Mouse (Mus musculus) leukemia stem cell, adult 10-12 weeks (primary cell): ENCODE results near the gene Otop3. TPM values are rescaled to one million over a fixed set of nuclear protein-coding genes. Genes with fewer than 3 reads are reported as not detected.

Source experiments
- polyA plus RNA-seq: library from polyadenylated mRNA; stranded (reverse); fragments of >175 nt; gene quantifications from 2 replicates; pipeline ENCODE4 v1.2.3, GENCODE M21; 2012; ENCODE audit warnings: low replicate concordance

The Otop3 gene
- polyA plus RNA-seq: not detected in 2 replicates

DNA sequence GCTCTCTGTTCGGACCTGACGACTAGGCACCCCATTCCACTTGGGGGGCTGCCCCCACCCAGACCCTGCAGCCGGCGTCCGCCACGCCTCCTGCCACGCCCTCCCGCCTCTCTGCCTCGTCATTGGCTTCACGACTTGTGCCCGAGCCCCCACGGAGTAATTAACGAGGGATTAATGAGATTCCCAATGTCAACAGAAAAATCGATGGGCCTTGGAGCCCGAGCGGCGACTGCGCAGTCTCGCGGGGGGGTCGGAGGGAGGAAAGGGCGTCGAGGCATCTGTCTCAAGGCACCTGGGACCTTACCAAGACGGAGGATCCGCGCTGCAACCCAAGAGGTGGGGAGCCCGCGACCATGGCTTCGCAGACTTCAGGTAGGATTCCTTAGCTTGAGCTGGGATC is at the start of gene Otop3:
Gene Otop3 (plus strand): TSS at position 201 of the 400 bp plus-strand sequence.

DNA sequence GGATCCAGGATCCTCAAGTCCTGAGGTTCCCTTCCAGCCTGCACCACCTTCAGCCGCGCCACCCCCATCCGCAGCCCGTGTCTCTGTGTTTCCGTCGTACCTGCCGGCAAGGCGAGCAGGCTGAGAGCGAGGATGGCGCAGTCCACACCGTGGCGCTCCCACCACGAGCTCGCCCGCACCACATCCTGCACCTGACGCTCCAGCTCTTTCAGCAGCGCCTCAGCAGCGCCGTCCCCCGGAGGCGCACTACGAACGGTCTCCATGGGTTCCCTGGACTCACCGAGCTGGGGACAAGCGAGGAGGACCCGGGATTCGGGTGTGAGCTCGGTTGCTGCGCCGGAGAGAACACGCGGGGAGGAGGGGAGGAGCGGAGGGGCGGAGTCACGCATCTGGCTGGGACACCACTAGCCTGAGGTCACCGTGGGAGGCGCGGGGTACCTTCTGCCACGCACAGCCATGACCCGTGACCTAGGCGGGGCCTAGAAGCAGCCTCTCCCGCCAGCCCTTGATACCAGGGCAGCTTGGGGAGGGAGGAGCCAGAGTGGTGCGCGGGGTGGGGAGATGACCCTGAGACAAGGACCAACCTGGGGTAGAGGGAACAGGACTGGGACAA is 37.2 kb upstream of the Otop3 start, which contains the start of gene Fads6:
Gene Fads6 (minus strand): TSS at position 450 of the 613 bp plus-strand sequence.

DNA sequence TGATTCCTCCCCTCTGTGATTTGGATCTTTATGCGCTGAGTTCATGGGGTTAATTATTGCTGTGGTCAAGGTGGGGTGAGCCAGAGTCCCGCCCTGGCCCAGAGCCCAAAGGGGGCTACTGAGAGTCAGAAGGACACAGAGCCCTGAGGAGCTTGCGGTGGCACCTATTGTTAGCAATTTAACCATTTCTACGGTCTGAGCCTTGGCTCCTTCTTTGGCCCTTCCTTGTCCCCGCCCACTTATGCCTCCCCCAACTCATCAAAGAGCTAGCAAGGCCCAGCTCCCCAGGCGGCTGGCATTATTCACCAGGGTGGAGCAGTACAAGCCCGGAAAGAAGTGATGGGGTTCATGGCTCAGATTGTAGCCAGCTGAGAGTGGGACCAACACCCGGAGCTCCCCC is 27.7 kb upstream of the Otop3 start, which contains the start of gene Otop2:
Gene Otop2 (plus strand): TSS at position 301 of the 400 bp plus-strand sequence.

DNA sequence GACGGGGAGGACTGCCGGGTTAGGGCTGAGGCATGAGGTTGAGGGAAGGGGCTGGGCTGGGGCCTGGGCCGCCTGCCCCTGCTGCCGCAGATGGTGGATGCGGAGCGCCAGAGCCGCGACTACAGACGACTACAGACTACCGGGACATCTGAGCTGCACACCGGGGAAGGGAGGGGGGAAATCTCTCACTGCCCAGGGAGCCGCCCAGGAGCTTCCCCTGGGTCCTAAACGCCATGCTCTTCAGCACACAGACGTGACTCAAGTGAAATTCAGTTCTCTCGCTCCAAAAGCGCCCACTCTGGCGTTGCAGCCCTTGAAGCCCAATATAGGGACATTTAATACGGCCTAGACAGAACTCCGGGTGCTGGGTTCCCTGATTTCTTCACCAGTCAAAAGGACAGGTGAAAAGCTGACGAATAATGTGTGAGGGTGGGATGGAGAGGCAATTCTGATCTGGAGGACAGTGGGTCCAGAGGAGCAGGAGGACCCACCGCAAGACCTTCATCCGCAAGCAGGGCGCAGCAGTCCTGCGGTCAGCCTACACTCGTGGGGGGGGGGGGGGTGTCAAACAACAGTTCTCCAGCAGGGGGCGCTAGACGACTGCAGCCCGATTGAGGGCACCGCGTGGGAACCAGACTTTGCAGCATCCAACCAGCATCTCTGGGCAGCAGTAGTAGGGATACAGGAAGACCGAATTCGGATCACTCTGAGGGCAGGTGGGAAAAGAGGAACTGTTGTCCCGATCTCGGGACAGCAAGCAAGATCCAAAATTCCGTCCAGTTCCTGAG is 12.4 kb upstream of the Otop3 start, which contains the start of gene Ush1g:
Gene Ush1g (minus strand): TSS at position 136 of the 788 bp plus-strand sequence.

DNA sequence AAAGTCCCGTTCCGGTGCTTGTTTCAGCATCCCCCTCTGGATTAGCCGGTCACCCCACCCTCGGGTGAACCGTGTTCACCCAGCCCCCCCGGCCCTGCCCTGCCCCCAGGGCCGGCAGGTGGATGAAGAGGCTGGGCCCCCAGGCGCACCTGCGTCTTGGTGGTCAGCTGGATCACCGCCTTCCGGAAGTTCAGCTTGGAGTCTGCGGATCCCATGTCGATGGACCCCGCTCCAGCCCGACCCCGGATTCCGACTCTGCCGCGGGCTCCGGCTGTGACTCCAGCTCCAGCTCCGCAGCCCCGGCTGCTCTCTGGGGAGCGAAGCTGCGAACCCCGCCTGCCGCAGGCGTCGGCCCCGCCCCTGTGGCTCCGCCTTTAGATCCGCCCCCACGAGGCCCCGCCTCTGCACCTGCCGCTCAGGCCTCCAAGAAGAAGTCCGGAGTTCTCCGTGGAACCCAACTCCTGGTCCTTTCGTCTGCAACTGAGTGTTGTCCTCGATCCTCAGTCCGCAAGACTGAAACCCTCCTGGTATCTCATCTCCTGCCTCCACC is 32.9 kb downstream of the Otop3 start, which contains the start of gene Hid1:
Gene Hid1 (minus strand): TSS at position 362 of the 550 bp plus-strand sequence.

DNA sequence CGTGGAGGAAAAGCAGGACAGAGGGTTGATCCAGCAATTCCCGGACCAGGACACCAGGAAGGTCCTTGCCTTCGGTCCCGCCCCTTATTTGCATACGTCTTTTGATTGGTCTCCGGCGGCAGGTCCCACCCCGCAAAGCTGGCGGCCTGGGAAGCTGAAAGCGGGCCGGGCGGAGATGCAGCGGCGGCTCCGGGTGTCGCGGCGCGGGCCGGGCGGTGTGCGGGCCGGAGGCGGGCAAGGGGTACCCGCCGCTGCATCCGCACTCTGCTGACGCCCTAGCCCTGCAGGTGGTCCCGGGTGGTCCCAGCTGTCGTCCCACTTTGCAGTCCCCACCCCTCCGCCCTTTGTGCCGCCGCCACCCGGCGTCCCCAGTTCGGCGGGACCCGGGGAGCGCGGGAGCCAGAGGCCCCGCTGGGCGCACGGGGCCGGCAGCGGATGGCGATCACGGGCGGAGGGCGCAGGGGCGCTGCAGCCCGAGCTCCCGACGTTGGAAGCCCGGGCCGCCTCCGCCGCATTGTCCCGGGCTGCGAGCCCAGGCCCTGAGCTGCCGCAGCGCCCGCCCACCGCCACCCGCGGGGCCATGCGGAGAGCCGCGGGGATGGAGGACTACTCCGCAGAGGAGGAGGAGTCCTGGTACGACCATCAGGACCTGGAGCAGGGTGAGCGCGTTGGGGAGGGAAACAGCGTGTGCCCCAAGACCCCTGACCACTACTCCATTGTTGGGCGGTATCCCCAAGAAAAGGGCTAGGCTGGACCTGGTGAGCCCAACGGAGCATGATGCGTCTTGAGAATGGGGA is 47.4 kb downstream of the Otop3 start, which contains the start of gene Cdr2l:
Gene Cdr2l (plus strand): TSS at position 174 of the 797 bp plus-strand sequence.

Other genes starting within 250 kb of the Otop3 start
- 1.5 TPM in 2 replicates for gene Rab37, start 243.3 kb upstream of the Otop3 start, polyA plus RNA-seq
- 0.87 and 2.4 TPM in 2 replicates for gene Cd300lf, start 200.7 kb upstream of the Otop3 start, polyA plus RNA-seq
- gene Slc9a3r1, start 171.4 kb upstream of the Otop3 start, polyA plus RNA-seq: 29.5 and 39.0 TPM in 2 replicates
- 9.5 and 18.3 TPM in 2 replicates for gene Tmem104, start 147.2 kb upstream of the Otop3 start, polyA plus RNA-seq
- 11.2 and 17.7 TPM in 2 replicates for gene Nat9, start 146.9 kb upstream of the Otop3 start, polyA plus RNA-seq
- 2.6 and 3.5 TPM in 2 replicates for gene Grin2c, start 67.5 kb upstream of the Otop3 start, polyA plus RNA-seq
- 28.9 and 35.2 TPM in 2 replicates for gene Fdxr, start 57.7 kb upstream of the Otop3 start, polyA plus RNA-seq
- gene Fads6, start 37.1 kb upstream of the Otop3 start, polyA plus RNA-seq: 0.05 and 0.08 TPM in 2 replicates
- not detected in 2 replicates for gene Otop2, start 27.6 kb upstream of the Otop3 start, polyA plus RNA-seq
- gene Ush1g, start 12.7 kb upstream of the Otop3 start, polyA plus RNA-seq: 0.28 and 0.50 TPM in 2 replicates
- gene Hid1, start 33.0 kb downstream of the Otop3 start, polyA plus RNA-seq: 1.3 and 1.7 TPM in 2 replicates
- 0.75 and 0.91 TPM in 2 replicates for gene Cdr2l, start 47.2 kb downstream of the Otop3 start, polyA plus RNA-seq
- 57.4 and 57.8 TPM in 2 replicates for gene Mrpl58, start 69.0 kb downstream of the Otop3 start, polyA plus RNA-seq
- gene Atp5h, start 85.2 kb downstream of the Otop3 start, polyA plus RNA-seq: 11.6 and 26.2 TPM in 2 replicates
- 18.3 and 34.4 TPM in 2 replicates for gene Kctd2, start 85.4 kb downstream of the Otop3 start, polyA plus RNA-seq
- not detected in 2 replicates for gene Trim80, start 105.8 kb downstream of the Otop3 start, polyA plus RNA-seq
- gene Slc16a5, start 127.7 kb downstream of the Otop3 start, polyA plus RNA-seq: 0.21 and 2.1 TPM in 2 replicates
- 38.6 and 55.7 TPM in 2 replicates for gene Armc7, start 140.9 kb downstream of the Otop3 start, polyA plus RNA-seq
- gene Nt5c, start 157.1 kb downstream of the Otop3 start, polyA plus RNA-seq: 70.2 and 101 TPM in 2 replicates
- 242 and 300 TPM in 2 replicates for gene Jpt1, start 179.7 kb downstream of the Otop3 start, polyA plus RNA-seq
- gene Sumo2, start 201.5 kb downstream of the Otop3 start, polyA plus RNA-seq: 68.7 and 370 TPM in 2 replicates
- gene Nup85, start 229.7 kb downstream of the Otop3 start, polyA plus RNA-seq: 8.4 and 41.9 TPM in 2 replicates